Mouse (Mus musculus) layer of hippocampus, adult 8-10 months (tissue): ENCODE measurements at regions not wholly inside any gene's neighbourhood (a gene's known extent, or its start where the extent isn't known, plus 50 kb on each side); places are given as distances from the start of the nearest gene placed in this dataset.
A peak's percentile ranks its signal among the peaks of the same experiment; 100 is the strongest.
"Not testable (repeated sequence)": the region's sequence is repeated elsewhere in the genome, so short reads cannot be mapped to it uniquely, and the experiment has no call there.

Source experiments
- DNase-seq, 2 experiments: peaks; one replicate each; pipeline ENCODE4 v3.0.0; 2022; ENCODE audit warnings: low spot score in 2 of 2

DNA sequence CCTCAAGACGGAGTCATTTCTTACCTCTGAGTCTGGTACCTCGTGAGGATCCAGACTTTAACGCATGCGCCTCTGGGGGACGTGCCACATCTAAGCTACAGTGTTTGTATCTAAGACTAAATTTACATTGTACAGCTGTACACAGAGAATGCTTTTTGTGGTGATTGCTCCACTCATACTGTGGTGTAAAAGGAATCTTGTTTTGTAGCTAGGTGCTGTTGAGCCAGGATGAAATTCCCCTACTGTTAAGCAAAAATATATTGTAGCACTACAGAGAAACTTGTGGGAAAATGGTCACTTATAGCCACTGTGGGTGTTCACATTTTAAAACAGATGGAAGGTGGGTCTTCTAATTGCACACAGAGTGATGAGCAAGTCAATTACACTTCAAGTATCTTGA lies 99.1 kb downstream of the Gpr63 start:
- DNase-seq, result no peak

DNA sequence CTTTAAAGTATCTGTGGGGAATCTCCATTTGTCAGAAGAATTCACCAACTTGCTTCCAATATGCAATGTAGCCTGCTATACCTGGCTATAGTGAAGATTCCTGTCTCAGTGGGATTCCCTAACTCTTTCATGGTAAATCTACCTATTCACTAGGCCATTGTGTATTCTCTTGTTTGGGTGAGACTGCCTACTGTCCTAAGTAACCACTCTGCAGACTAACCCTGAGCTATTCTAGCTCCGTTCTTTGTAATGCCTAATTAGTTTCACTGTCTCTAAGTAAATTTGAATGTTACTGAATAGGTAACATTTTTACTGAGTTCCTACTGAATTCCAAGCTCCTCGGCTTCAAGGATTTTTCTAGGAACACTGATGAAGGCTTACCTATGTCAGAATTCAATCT lies 126.5 kb downstream of the Gpr63 start:
- DNase-seq, result not testable (repeated sequence)

DNA sequence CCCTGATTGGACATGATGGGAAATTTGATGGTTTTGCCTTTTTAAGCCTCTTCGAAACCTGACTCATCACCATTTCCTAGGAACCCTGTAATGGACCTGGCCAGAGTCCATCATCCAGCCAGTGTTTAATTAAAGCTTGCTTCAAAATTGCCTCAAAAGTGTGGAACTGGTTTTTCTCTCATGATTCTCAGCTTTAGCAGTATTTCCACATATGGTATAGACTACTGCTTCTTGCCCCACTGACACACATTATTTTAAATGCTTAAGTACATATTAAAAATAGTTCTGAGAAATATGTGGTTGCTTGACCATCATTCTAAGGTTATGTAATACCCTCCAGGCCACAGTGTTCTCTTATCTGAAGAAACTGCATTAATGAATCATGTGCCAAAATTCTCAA lies 135.3 kb downstream of the Gpr63 start:
- DNase-seq, result no peak

DNA sequence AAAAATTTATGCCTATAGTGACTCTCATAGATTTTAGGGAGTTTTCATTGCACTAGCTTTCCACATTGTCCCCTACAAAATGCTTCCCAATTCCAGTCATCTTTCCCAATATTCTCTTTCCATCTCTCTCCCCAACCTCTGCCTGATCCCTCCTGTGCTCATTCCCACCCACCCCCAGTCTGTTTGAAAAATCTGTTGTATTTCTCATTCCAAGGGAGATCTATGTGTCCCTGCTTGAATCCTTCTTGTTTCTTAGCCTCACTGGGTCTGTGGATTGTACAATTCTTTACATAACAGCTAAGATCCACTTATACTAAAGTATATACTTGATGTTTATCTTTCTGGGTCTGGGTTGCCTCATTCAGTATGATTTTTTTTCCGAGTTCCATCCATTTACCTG lies 101.4 kb downstream of the Fhl5 start:
- DNase-seq, result peak in 1 of 2 experiments; percentile 17
